Mouse (Mus musculus) CH12.LX (cell line): Measurements from ENCODE around the gene Cdk15. TPM values are rescaled to one million over a fixed set of nuclear protein-coding genes. Genes with fewer than 3 reads are reported as not detected.

Experiments used
- polyA plus RNA-seq: library from polyadenylated mRNA; unstranded; fragments of >175 nt; gene quantifications from 2 replicates; pipeline ENCODE4 v1.2.1, GENCODE M21; 2012; ENCODE audit warnings: low read depth; ENCODE audit not compliant: insufficient read length
- total RNA-seq, 2 experiments: library from RNA; depleted of rRNA; stranded (reverse); fragments of 300-350 nt in 1 of 2; fragments of >200 nt in 1 of 2; gene quantifications; 2 replicates each; pipeline ENCODE4 v1.2.3; 2012 to 2014

Cdk15 gene
- total and polyA plus RNA-seq, 3 experiments: 0.13 TPM; not detected in 2

Other genes with a start within 250 kb of the Cdk15 start
- not detected in 2 replicates for gene C2cd6, start 162.0 kb upstream of the Cdk15 start, total RNA-seq (2012; rRNA removed)
- gene C2cd6, start 162.0 kb upstream of the Cdk15 start, total RNA-seq (2014; rRNA removed): not detected in 2 replicates
- not detected in 2 replicates for gene C2cd6, start 162.0 kb upstream of the Cdk15 start, polyA plus RNA-seq
- 4.0 and 4.4 TPM in 2 replicates for gene Tmem237, start 136.5 kb upstream of the Cdk15 start, total RNA-seq (2012; rRNA removed)
- gene Tmem237, start 136.5 kb upstream of the Cdk15 start, total RNA-seq (2014; rRNA removed): 8.5 and 10.3 TPM in 2 replicates
- gene Tmem237, start 136.5 kb upstream of the Cdk15 start, polyA plus RNA-seq: 6.0 and 8.2 TPM in 2 replicates
- 1.1 and 1.7 TPM in 2 replicates for gene Mpp4, start 93.5 kb upstream of the Cdk15 start, total RNA-seq (2012; rRNA removed)
- gene Mpp4, start 93.5 kb upstream of the Cdk15 start, total RNA-seq (2014; rRNA removed): 0.79 and 1.1 TPM in 2 replicates
- 1.6 and 2.8 TPM in 2 replicates for gene Mpp4, start 93.5 kb upstream of the Cdk15 start, polyA plus RNA-seq
- 13.4 and 16.5 TPM in 2 replicates for gene Als2, start 19.7 kb upstream of the Cdk15 start, total RNA-seq (2012; rRNA removed)
- 25.0 and 27.5 TPM in 2 replicates for gene Als2, start 19.7 kb upstream of the Cdk15 start, total RNA-seq (2014; rRNA removed)
- 41.0 and 42.6 TPM in 2 replicates for gene Als2, start 19.7 kb upstream of the Cdk15 start, polyA plus RNA-seq
- gene Fzd7, start 225.5 kb downstream of the Cdk15 start, total RNA-seq (2012; rRNA removed): 8.2 and 10.1 TPM in 2 replicates
- 3.3 and 4.0 TPM in 2 replicates for gene Fzd7, start 225.5 kb downstream of the Cdk15 start, total RNA-seq (2014; rRNA removed)
- gene Fzd7, start 225.5 kb downstream of the Cdk15 start, polyA plus RNA-seq: 4.2 and 4.8 TPM in 2 replicates